Mouse (Mus musculus): ENCODE data around the gene Fam136a.
"Not testable (repeated sequence)": the region's sequence is repeated elsewhere in the genome, so short reads cannot be mapped to it uniquely, and the experiment has no call there.

Gene Fam136a

GRCm38 (mm10) chr6:86370764-86371339 is 5.4 kb downstream of the Fam136a start, which contains the start of gene Snrpg:
TSS of gene Snrpg (plus strand) at chr6:86371304.
- peaks cover 69% of the 10 kb centered on the region for H3K36me3 ChIP-seq (ENCODE audit: insufficient read depth, low read length)
- peak within 1 kb of the TSS; percentile 100 for H3K4me3 ChIP-seq (replicated peaks; ENCODE audit: low read length)
- H3K9me3 ChIP-seq (ENCODE audit: low read length), result no peaks in the 10 kb centered on the region
- TF ChIP-seq NANOG (IDR thresholded peaks at IDR 0.05; ENCODE audit: borderline replicate concordance, low read length) (no peak), CTCF (conservative IDR thresholded peaks at IDR 0.05; ENCODE audit: low read length) (no peak), POU5F1 (IDR thresholded peaks at IDR 0.05; ENCODE audit: borderline replicate concordance, low read length) (no peak)
- peaks cover 62% of the 10 kb centered on the region for H3K4me1 ChIP-seq (replicated peaks; ENCODE audit: low read depth, low read length)
- H3K27me3 ChIP-seq (ENCODE audit: insufficient read depth, low read length), result no peaks in the 10 kb centered on the region

GRCm38 (mm10) chr6:86371340-86371911 is 6.0 kb downstream of the Fam136a start:
- H3K9me3 ChIP-seq (ENCODE audit: low read length), result no peaks in the 10 kb centered on the region
- peaks cover 61% of the 10 kb centered on the region for H3K4me1 ChIP-seq (replicated peaks; ENCODE audit: low read depth, low read length)
- TF ChIP-seq CTCF (conservative IDR thresholded peaks at IDR 0.05; ENCODE audit: low read length), result no peak
- TF ChIP-seq NANOG (IDR thresholded peaks at IDR 0.05; ENCODE audit: borderline replicate concordance, low read length), result no peak
- no peak for TF ChIP-seq POU5F1 (IDR thresholded peaks at IDR 0.05; ENCODE audit: borderline replicate concordance, low read length)
- peaks cover 74% of the 10 kb centered on the region for H3K36me3 ChIP-seq (ENCODE audit: insufficient read depth, low read length)
- no peaks in the 10 kb centered on the region for H3K27me3 ChIP-seq (ENCODE audit: insufficient read depth, low read length)
- H3K4me3 ChIP-seq (replicated peaks; ENCODE audit: low read length), result peak overlapping the region; percentile 100

GRCm38 (mm10) chr6:86371950-86372516 is 6.6 kb downstream of the Fam136a start:
- Histone ChIP-seq H3K4me3 (replicated peaks; ENCODE audit: low read length) (peak overlapping the region; percentile 100), H3K9me3 (ENCODE audit: low read length) (no peaks in the 10 kb centered on the region), H3K27me3 (ENCODE audit: insufficient read depth, low read length) (no peaks in the 10 kb centered on the region), H3K36me3 (ENCODE audit: insufficient read depth, low read length) (peaks cover 74% of the 10 kb centered on the region), H3K4me1 (replicated peaks; ENCODE audit: low read depth, low read length) (peaks cover 54% of the 10 kb centered on the region)
- TF ChIP-seq NANOG (IDR thresholded peaks at IDR 0.05; ENCODE audit: borderline replicate concordance, low read length) (no peak), POU5F1 (IDR thresholded peaks at IDR 0.05; ENCODE audit: borderline replicate concordance, low read length) (no peak), CTCF (conservative IDR thresholded peaks at IDR 0.05; ENCODE audit: low read length) (no peak)

- H3K4me1 ChIP-seq (replicated peaks; ENCODE audit: low read depth, low read length), result peaks cover 40% of the 10 kb centered on the region
- peak overlapping the region; percentile 100 for H3K4me3 ChIP-seq (replicated peaks; ENCODE audit: low read length)
- no peaks in the 10 kb centered on the region for H3K9me3 ChIP-seq (ENCODE audit: low read length)
- H3K27me3 ChIP-seq (ENCODE audit: insufficient read depth, low read length), result no peaks in the 10 kb centered on the region
- TF ChIP-seq POU5F1 (IDR thresholded peaks at IDR 0.05; ENCODE audit: borderline replicate concordance, low read length) (no peak), NANOG (IDR thresholded peaks at IDR 0.05; ENCODE audit: borderline replicate concordance, low read length) (no peak), CTCF (conservative IDR thresholded peaks at IDR 0.05; ENCODE audit: low read length) (no peak)
- H3K36me3 ChIP-seq (ENCODE audit: insufficient read depth, low read length), result peaks cover 74% of the 10 kb centered on the region
Observed at GRCm38 (mm10) chr6:86373556-86373955, 8.1 kb downstream of the Fam136a start.

GRCm38 (mm10) chr6:86378341-86378740 is 12.9 kb downstream of the Fam136a start:
- Histone ChIP-seq H3K4me3 (replicated peaks; ENCODE audit: low read length) (no peak overlapping the region), H3K36me3 (ENCODE audit: insufficient read depth, low read length) (peaks cover 69% of the 10 kb centered on the region), H3K4me1 (replicated peaks; ENCODE audit: low read depth, low read length) (peaks cover 18% of the 10 kb centered on the region), H3K27me3 (ENCODE audit: insufficient read depth, low read length) (no peaks in the 10 kb centered on the region), H3K9me3 (ENCODE audit: low read length) (no peaks in the 10 kb centered on the region)
- no peak for TF ChIP-seq POU5F1 (IDR thresholded peaks at IDR 0.05; ENCODE audit: borderline replicate concordance, low read length)
- no peak for TF ChIP-seq NANOG (IDR thresholded peaks at IDR 0.05; ENCODE audit: borderline replicate concordance, low read length)
- no peak for TF ChIP-seq CTCF (conservative IDR thresholded peaks at IDR 0.05; ENCODE audit: low read length)

GRCm38 (mm10) chr6:86380112-86380511 is 14.7 kb downstream of the Fam136a start:
- not testable (repeated sequence) for H3K4me3 ChIP-seq (replicated peaks; ENCODE audit: low read length); H3K27me3 ChIP-seq (ENCODE audit: insufficient read depth, low read length); H3K9me3 ChIP-seq (ENCODE audit: low read length); H3K4me1 ChIP-seq (replicated peaks; ENCODE audit: low read depth, low read length)
- peaks cover 53% of the 10 kb centered on the region for H3K36me3 ChIP-seq (ENCODE audit: insufficient read depth, low read length)

GRCm38 (mm10) chr6:86382551-86382950 is 17.1 kb downstream of the Fam136a start:
- TF ChIP-seq CTCF (conservative IDR thresholded peaks at IDR 0.05; ENCODE audit: low read length), result no peak
- TF ChIP-seq POU5F1 (IDR thresholded peaks at IDR 0.05; ENCODE audit: borderline replicate concordance, low read length), result no peak
- TF ChIP-seq NANOG (IDR thresholded peaks at IDR 0.05; ENCODE audit: borderline replicate concordance, low read length), result no peak
- H3K4me1 ChIP-seq (replicated peaks; ENCODE audit: low read depth, low read length), result peaks cover 3% of the 10 kb centered on the region; the same call in 1 of the 2 replicates
- H3K9me3 ChIP-seq (ENCODE audit: low read length), result no peaks in the 10 kb centered on the region
- H3K27me3 ChIP-seq (ENCODE audit: insufficient read depth, low read length), result no peaks in the 10 kb centered on the region
- peaks cover 40% of the 10 kb centered on the region for H3K36me3 ChIP-seq (ENCODE audit: insufficient read depth, low read length)
- H3K4me3 ChIP-seq (replicated peaks; ENCODE audit: low read length), result no peak overlapping the region

- H3K4me3 ChIP-seq (replicated peaks; ENCODE audit: low read length), result no peak overlapping the region
- TF ChIP-seq POU5F1 (IDR thresholded peaks at IDR 0.05; ENCODE audit: borderline replicate concordance, low read length), result no peak
- TF ChIP-seq CTCF (conservative IDR thresholded peaks at IDR 0.05; ENCODE audit: low read length), result no peak
- TF ChIP-seq NANOG (IDR thresholded peaks at IDR 0.05; ENCODE audit: borderline replicate concordance, low read length), result no peak
- H3K9me3 ChIP-seq (ENCODE audit: low read length), result no peaks in the 10 kb centered on the region
- peaks cover 40% of the 10 kb centered on the region for H3K36me3 ChIP-seq (ENCODE audit: insufficient read depth, low read length)
- peaks cover 6% of the 10 kb centered on the region for H3K4me1 ChIP-seq (replicated peaks; ENCODE audit: low read depth, low read length)
- H3K27me3 ChIP-seq (ENCODE audit: insufficient read depth, low read length), result no peaks in the 10 kb centered on the region
Observed at GRCm38 (mm10) chr6:86383370-86383769, 17.9 kb downstream of the Fam136a start.

All from E14TG2a.4 (cell line).